Mouse (Mus musculus): ENCODE data around the gene Skida1. TPM values are rescaled to one million over a fixed set of nuclear protein-coding genes. Genes with fewer than 3 reads are reported as not detected.

The Skida1 gene
- total and polyA plus RNA-seq, 3 experiments = 0.20 to 33.3 (median 2.0) TPM

GRCm38 (mm10) chr2:18041199-18041885 lies 7.5 kb downstream of the Skida1 start:
- TF ChIP-seq POLR2AphosphoS5 (IDR thresholded peaks at IDR 0.05; ENCODE audit: insufficient replicate concordance, low read depth, low read length) = no peak
- TF ChIP-seq TAL1 (conservative IDR thresholded peaks at IDR 0.05; ENCODE audit: low read depth, low read length) = no peak
- TF ChIP-seq CTCF (IDR thresholded peaks at IDR 0.05; ENCODE audit: low read depth, low read length) = no peak
- no peak for TF ChIP-seq GATA2 (IDR thresholded peaks at IDR 0.05; ENCODE audit: borderline replicate concordance, low read depth, low read length)
- no peak for TF ChIP-seq GATA1 (IDR thresholded peaks at IDR 0.05; ENCODE audit: borderline replicate concordance, low read length)
- DNase-seq (ENCODE audit: low spot score) (no peak), ATAC-seq (ENCODE audit: extremely low read depth, insufficient number of reproducible peaks, low FRiP score, poor library complexity, severe bottlenecking) (no peak)
- Histone ChIP-seq H3K36me3 (replicated peaks) (no peaks in the 10 kb centered on the region), H3K9me3 (replicated peaks) (no peaks in the 10 kb centered on the region), H3K4me3 (ENCODE audit: low read depth, low read length) (no peak overlapping the region), H3K27me3 (ENCODE audit: insufficient read depth, low read length) (peaks cover 80% of the 10 kb centered on the region), H3K4me1 (ENCODE audit: insufficient read depth, low read depth, low read length) (peaks cover 6% of the 10 kb centered on the region)

GRCm38 (mm10) chr2:18040347-18041160 lies 8.3 kb downstream of the Skida1 start:
- peaks cover 78% of the 10 kb centered on the region for H3K27me3 ChIP-seq (ENCODE audit: insufficient read depth, low read length)
- DNase-seq (ENCODE audit: low spot score) (no peak), ATAC-seq (ENCODE audit: extremely low read depth, insufficient number of reproducible peaks, low FRiP score, poor library complexity, severe bottlenecking) (no peak)
- H3K4me1 ChIP-seq (ENCODE audit: insufficient read depth, low read depth, low read length) = no peaks in the 10 kb centered on the region; the same call in 1 of the 2 replicates
- H3K9me3 ChIP-seq (replicated peaks) = no peaks in the 10 kb centered on the region
- no peaks in the 10 kb centered on the region for H3K36me3 ChIP-seq (replicated peaks)
- TF ChIP-seq GATA2 (IDR thresholded peaks at IDR 0.05; ENCODE audit: borderline replicate concordance, low read depth, low read length) (no peak), POLR2AphosphoS5 (IDR thresholded peaks at IDR 0.05; ENCODE audit: insufficient replicate concordance, low read depth, low read length) (no peak), CTCF (IDR thresholded peaks at IDR 0.05; ENCODE audit: low read depth, low read length) (no peak), GATA1 (IDR thresholded peaks at IDR 0.05; ENCODE audit: borderline replicate concordance, low read length) (no peak), TAL1 (conservative IDR thresholded peaks at IDR 0.05; ENCODE audit: low read depth, low read length) (no peak)
- no peak overlapping the region for H3K4me3 ChIP-seq (ENCODE audit: low read depth, low read length)

GRCm38 (mm10) chr2:18039566-18040290 lies 9.1 kb downstream of the Skida1 start:
- no peak for TF ChIP-seq CTCF (IDR thresholded peaks at IDR 0.05; ENCODE audit: low read depth, low read length)
- TF ChIP-seq TAL1 (conservative IDR thresholded peaks at IDR 0.05; ENCODE audit: low read depth, low read length) = no peak
- no peak for TF ChIP-seq GATA1 (IDR thresholded peaks at IDR 0.05; ENCODE audit: borderline replicate concordance, low read length)
- Histone ChIP-seq H3K4me3 (ENCODE audit: low read depth, low read length) (no peak overlapping the region), H3K9me3 (replicated peaks) (no peaks in the 10 kb centered on the region), H3K4me1 (ENCODE audit: insufficient read depth, low read depth, low read length) (no peaks in the 10 kb centered on the region), H3K36me3 (replicated peaks) (no peaks in the 10 kb centered on the region), H3K27me3 (ENCODE audit: insufficient read depth, low read length) (peaks cover 81% of the 10 kb centered on the region)
- DNase-seq (ENCODE audit: low spot score) (no peak), ATAC-seq (ENCODE audit: extremely low read depth, insufficient number of reproducible peaks, low FRiP score, poor library complexity, severe bottlenecking) (no peak)

GRCm38 (mm10) chr2:18038895-18039371 lies 9.9 kb downstream of the Skida1 start:
- Histone ChIP-seq H3K36me3 (replicated peaks) (no peaks in the 10 kb centered on the region), H3K4me3 (ENCODE audit: low read depth, low read length) (no peak overlapping the region), H3K9me3 (replicated peaks) (no peaks in the 10 kb centered on the region), H3K27me3 (ENCODE audit: insufficient read depth, low read length) (peaks cover 83% of the 10 kb centered on the region), H3K4me1 (ENCODE audit: insufficient read depth, low read depth, low read length) (no peaks in the 10 kb centered on the region)
- DNase-seq (ENCODE audit: low spot score) (no peak), ATAC-seq (ENCODE audit: extremely low read depth, insufficient number of reproducible peaks, low FRiP score, poor library complexity, severe bottlenecking) (no peak)
- no peak for TF ChIP-seq POLR2AphosphoS5 (IDR thresholded peaks at IDR 0.05; ENCODE audit: insufficient replicate concordance, low read depth, low read length)
- TF ChIP-seq GATA1 (IDR thresholded peaks at IDR 0.05; ENCODE audit: borderline replicate concordance, low read length) = no peak
- no peak for TF ChIP-seq TAL1 (conservative IDR thresholded peaks at IDR 0.05; ENCODE audit: low read depth, low read length)
- TF ChIP-seq CTCF (IDR thresholded peaks at IDR 0.05; ENCODE audit: low read depth, low read length) = no peak
- no peak for TF ChIP-seq GATA2 (IDR thresholded peaks at IDR 0.05; ENCODE audit: borderline replicate concordance, low read depth, low read length)

- no peak for DNase-seq (ENCODE audit: low spot score)
- Histone ChIP-seq H3K9me3 (replicated peaks) (no peaks in the 10 kb centered on the region), H3K4me3 (ENCODE audit: low read depth, low read length) (no peak overlapping the region), H3K4me1 (ENCODE audit: insufficient read depth, low read depth, low read length) (no peaks in the 10 kb centered on the region), H3K36me3 (replicated peaks) (no peaks in the 10 kb centered on the region), H3K27me3 (ENCODE audit: insufficient read depth, low read length) (peaks cover 89% of the 10 kb centered on the region)
- TF ChIP-seq POLR2AphosphoS5 (IDR thresholded peaks at IDR 0.05; ENCODE audit: insufficient replicate concordance, low read depth, low read length) (no peak), TAL1 (conservative IDR thresholded peaks at IDR 0.05; ENCODE audit: low read depth, low read length) (no peak), GATA1 (IDR thresholded peaks at IDR 0.05; ENCODE audit: borderline replicate concordance, low read length) (no peak), GATA2 (IDR thresholded peaks at IDR 0.05; ENCODE audit: borderline replicate concordance, low read depth, low read length) (no peak), CTCF (IDR thresholded peaks at IDR 0.05; ENCODE audit: low read depth, low read length) (no peak)
- ATAC-seq (ENCODE audit: extremely low read depth, insufficient number of reproducible peaks, low FRiP score, poor library complexity, severe bottlenecking) = no peak
These were observed 10.6 kb downstream of the Skida1 start for GRCm38 (mm10) chr2:18038141-18038752.

Measured in G1E (cell line).